Mouse (Mus musculus): ENCODE measurements around the gene Krtap3-3. TPM values are rescaled to one million over a fixed set of nuclear protein-coding genes. Genes with fewer than 3 reads are reported as not detected.

The Krtap3-3 gene
- not detected for polyA plus RNA-seq (2014; fragmentation: Illumina TruSeq; extraction: RNeasy Lipid Tissue Mini Kit (QIAGEN cat#74804); ENCODE audit: insufficient read depth, low read depth, low replicate concordance)

DNA sequence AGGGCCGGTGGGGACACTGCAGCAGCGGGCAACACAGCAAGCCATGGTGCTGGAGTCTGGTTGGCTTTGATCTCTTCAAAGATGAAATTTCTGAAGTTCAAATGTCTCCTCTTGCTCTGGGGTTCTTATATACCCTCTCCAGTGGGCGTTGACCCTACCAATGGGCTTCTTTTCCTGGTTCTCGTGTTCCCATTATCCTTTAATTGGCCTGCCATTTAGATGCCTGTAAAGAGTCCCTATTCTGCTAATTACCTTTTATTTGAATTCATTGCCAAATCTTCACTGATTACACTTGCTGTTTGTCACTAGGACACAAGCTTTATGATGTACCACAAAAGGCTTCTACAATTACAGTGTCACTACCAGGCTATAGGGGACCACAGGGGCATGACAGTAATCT, at the start of gene Krtap3-3:
Gene Krtap3-3 (minus strand): TSS at position 101 of the 400 bp plus-strand sequence.

DNA sequence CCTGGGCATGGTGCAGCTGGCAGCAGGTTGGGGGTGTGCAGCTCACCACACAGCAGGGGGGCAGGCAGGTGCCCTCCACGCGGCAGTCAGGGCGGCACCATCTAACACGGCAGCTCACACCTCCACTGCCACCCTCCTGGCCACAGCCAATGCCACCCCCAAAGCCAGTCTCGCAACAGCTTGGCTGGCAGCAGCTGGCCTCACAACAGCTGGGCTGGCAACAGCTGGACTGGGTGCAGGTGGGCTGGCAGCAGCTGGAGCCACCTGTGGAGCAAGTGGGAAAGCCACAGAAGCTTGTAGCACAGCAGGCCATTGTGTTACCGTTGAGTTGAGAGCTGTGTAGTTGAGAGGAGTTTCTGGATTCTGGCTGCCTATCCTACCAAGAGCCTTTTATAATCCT, 47.1 kb upstream of the Krtap3-3 start, which contains the start of gene Krtap9-3:
Gene Krtap9-3 (minus strand): TSS at position 364 of the 400 bp plus-strand sequence.

DNA sequence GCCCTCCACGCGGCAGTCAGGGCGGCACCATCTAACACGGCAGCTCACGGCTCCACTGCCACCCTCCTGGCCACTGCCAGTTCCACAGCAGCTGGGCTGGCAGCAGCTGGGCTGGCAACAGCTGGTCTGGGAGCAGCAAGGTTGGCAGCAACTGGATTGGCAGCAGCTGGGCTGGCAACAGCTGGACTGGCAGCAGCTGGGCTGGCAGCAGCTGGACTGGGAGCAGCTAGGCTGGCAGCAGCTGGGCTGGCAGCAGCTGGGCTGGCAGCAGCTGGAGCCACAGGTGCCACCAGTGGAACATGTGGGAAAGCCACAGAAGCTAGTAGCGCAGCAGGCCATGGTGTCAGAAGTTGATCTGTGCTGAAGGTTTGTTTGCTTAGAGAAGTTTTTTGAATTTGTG, 40.3 kb upstream of the Krtap3-3 start, which contains the start of gene Krtap1-3:
Gene Krtap1-3 (minus strand): TSS at position 359 of the 400 bp plus-strand sequence.

DNA sequence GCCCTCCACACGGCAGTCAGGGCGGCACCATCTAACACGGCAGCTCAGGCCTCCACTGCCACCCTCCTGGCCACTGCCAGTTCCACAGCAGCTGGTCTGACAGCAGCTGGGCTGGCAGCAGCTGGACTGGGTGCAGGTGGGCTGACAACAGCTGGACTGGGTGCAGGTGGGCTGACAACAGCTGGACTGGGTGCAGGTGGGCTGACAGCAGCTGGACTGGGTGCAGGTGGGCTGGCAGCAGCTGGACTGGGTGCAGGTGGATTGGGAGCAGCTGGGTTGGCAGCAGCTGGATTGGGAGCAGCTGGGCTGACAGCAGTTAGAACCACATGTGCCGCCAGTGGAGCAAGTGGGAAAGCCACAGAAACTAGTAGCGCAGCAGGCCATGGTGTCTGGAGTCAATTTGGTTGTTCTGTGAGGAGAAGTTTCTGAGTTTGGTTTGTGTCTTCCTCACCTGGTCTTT, 32.6 kb upstream of the Krtap3-3 start, which contains the start of gene Krtap1-4:
Gene Krtap1-4 (minus strand): TSS at position 410 of the 460 bp plus-strand sequence.

DNA sequence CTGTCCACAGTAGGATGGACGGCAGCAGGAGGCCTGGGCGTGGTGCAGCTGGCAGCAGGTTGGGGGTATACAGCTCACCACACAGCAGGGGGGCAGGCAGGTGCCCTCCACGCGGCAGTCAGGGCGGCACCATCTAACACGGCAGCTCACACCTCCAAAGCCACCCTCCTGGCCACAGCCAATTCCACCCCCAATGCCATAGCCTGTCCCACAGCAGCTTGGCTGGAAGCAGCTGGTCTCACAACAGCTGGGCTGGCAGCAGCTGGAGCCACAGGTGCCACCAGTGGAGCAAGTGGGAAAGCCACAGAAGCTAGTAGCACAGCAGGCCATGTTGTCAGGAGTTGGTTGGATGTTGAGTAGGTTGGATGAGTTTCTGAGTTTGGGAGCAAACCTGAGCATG, 30.0 kb upstream of the Krtap3-3 start, which contains the start of gene Krtap1-5:
Gene Krtap1-5 (minus strand): TSS at position 381 of the 400 bp plus-strand sequence.

DNA sequence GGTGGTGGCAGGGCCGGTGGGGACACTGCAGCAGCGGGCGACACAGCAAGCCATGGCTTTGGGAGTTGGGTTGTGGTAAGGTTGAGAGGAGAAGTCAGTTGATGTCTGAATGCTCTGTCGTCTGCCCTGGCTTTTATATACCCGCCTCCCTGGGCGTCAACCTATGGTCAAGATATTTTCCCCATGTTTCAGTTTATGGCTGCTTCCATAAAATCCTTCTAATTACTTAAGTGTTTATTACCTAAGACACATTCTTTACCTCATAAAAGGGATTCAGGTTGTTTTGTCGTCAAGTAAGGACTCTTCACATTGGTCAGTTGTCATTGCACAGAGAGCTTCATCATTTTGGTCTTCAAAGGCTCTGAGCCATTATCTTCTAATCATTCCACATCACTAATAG, 15.9 kb upstream of the Krtap3-3 start, which contains the start of gene Krtap3-1:
Gene Krtap3-1 (minus strand): TSS at position 101 of the 400 bp plus-strand sequence.

DNA sequence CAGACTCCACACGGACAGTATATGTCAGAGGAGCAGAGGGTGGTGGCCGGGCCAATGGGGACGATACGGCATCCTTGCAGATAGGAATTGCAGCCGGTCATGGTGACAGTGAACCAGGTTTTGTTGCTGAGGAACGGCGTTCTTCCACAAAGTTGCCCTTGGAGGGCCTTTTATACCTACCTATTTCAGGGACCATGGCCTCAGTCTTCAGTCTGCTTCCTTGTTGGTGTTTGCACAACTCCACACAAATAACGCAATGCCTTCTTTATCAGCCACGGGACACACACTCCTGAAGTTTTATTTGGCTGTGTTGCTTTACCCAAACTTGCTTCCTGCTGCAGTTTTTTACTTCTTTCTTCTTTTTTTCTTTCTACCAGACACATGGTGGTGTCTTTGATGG, 8.7 kb upstream of the Krtap3-3 start, which contains the start of gene Gm11939:
Gene Gm11939 (minus strand): TSS at position 101 of the 400 bp plus-strand sequence.

DNA sequence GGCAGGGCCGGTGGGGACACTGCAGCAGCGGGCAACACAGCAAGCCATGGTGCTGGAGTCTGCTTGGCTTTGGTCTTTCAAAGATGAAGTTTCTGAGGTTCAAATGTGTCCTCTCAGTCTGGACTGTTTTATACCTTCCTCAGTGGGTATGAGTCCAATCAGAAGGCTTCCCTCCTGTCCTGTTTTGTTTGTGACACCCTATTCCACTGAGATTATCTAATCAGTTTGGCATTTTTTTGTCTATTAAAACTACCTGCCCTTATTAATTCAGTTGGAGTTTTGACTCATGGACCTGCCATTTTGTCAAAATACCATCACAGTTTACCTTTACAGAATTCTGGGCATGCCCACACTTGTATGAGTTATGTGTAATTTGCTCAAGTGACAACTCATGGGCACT, 6.1 kb upstream of the Krtap3-3 start, which contains the start of gene Krtap3-2:
Gene Krtap3-2 (minus strand): TSS at position 101 of the 400 bp plus-strand sequence.

DNA sequence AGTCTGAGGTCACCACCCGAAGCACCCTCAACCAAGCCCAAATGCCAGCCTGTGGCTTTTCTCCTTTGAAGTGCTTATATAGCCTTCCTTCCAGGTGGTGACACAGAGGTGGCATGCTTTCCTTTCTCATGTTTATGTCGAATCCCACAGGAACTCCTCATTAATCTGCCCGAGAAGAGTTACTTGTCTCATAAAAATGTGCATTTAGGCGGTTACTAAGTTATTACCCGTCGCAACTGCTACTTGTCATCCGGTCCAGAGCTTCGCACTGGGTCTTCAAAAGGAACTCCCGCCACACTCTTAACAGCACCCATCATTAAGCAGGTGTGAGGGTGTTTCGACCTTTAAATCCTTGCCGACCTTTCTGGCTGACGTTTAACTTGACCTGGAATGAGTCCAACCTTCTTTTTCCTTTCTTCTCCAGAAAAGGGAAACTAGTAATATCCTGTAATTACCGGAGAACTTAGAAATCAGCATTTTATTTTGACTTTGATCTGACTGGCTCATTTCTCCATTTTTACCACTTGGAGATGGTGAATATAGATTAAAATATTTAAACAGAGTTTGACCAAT, 29.3 kb downstream of the Krtap3-3 start, which contains the start of gene Krt39:
Gene Krt39 (minus strand): TSS at position 51 of the 573 bp plus-strand sequence.

Other genes starting within 250 kb of the Krtap3-3 start
- not detected for gene Krt25, start 227.9 kb downstream of the Krtap3-3 start, polyA plus RNA-seq (2014; fragmentation: Illumina TruSeq; extraction: RNeasy Lipid Tissue Mini Kit (QIAGEN cat#74804); ENCODE audit: insufficient read depth, low read depth, low replicate concordance)
- gene Krt26, start 212.9 kb downstream of the Krtap3-3 start, polyA plus RNA-seq (2014; fragmentation: Illumina TruSeq; extraction: RNeasy Lipid Tissue Mini Kit (QIAGEN cat#74804); ENCODE audit: insufficient read depth, low read depth, low replicate concordance), result not detected
- gene Krt27, start 199.8 kb downstream of the Krtap3-3 start, polyA plus RNA-seq (2014; fragmentation: Illumina TruSeq; extraction: RNeasy Lipid Tissue Mini Kit (QIAGEN cat#74804); ENCODE audit: insufficient read depth, low read depth, low replicate concordance), result not detected
- not detected for gene Krt28, start 176.0 kb downstream of the Krtap3-3 start, polyA plus RNA-seq (2014; fragmentation: Illumina TruSeq; extraction: RNeasy Lipid Tissue Mini Kit (QIAGEN cat#74804); ENCODE audit: insufficient read depth, low read depth, low replicate concordance)
- 7.6 TPM for gene Krt10, start 161.5 kb downstream of the Krtap3-3 start, polyA plus RNA-seq (2014; fragmentation: Illumina TruSeq; extraction: RNeasy Lipid Tissue Mini Kit (QIAGEN cat#74804); ENCODE audit: insufficient read depth, low read depth, low replicate concordance)
- gene Krt12, start 128.6 kb downstream of the Krtap3-3 start, polyA plus RNA-seq (2014; fragmentation: Illumina TruSeq; extraction: RNeasy Lipid Tissue Mini Kit (QIAGEN cat#74804); ENCODE audit: insufficient read depth, low read depth, low replicate concordance), result not detected
- not detected for gene Krt20, start 112.7 kb downstream of the Krtap3-3 start, polyA plus RNA-seq (2014; fragmentation: Illumina TruSeq; extraction: RNeasy Lipid Tissue Mini Kit (QIAGEN cat#74804); ENCODE audit: insufficient read depth, low read depth, low replicate concordance)
- 18.8 TPM for gene Krt23, start 57.7 kb downstream of the Krtap3-3 start, polyA plus RNA-seq (2014; fragmentation: Illumina TruSeq; extraction: RNeasy Lipid Tissue Mini Kit (QIAGEN cat#74804); ENCODE audit: insufficient read depth, low read depth, low replicate concordance)
- gene Krt39, start 29.5 kb downstream of the Krtap3-3 start, polyA plus RNA-seq (2014; fragmentation: Illumina TruSeq; extraction: RNeasy Lipid Tissue Mini Kit (QIAGEN cat#74804); ENCODE audit: insufficient read depth, low read depth, low replicate concordance), result not detected
- gene Krt40, start 7.7 kb downstream of the Krtap3-3 start, polyA plus RNA-seq (2014; fragmentation: Illumina TruSeq; extraction: RNeasy Lipid Tissue Mini Kit (QIAGEN cat#74804); ENCODE audit: insufficient read depth, low read depth, low replicate concordance), result not detected
- not detected for gene Krtap3-2, start 6.0 kb upstream of the Krtap3-3 start, polyA plus RNA-seq (2014; fragmentation: Illumina TruSeq; extraction: RNeasy Lipid Tissue Mini Kit (QIAGEN cat#74804); ENCODE audit: insufficient read depth, low read depth, low replicate concordance)
- not detected for gene Gm11939, start 8.6 kb upstream of the Krtap3-3 start, polyA plus RNA-seq (2014; fragmentation: Illumina TruSeq; extraction: RNeasy Lipid Tissue Mini Kit (QIAGEN cat#74804); ENCODE audit: insufficient read depth, low read depth, low replicate concordance)
- gene Krtap3-1, start 15.8 kb upstream of the Krtap3-3 start, polyA plus RNA-seq (2014; fragmentation: Illumina TruSeq; extraction: RNeasy Lipid Tissue Mini Kit (QIAGEN cat#74804); ENCODE audit: insufficient read depth, low read depth, low replicate concordance), result not detected
- gene Krtap1-5, start 30.2 kb upstream of the Krtap3-3 start, polyA plus RNA-seq (2014; fragmentation: Illumina TruSeq; extraction: RNeasy Lipid Tissue Mini Kit (QIAGEN cat#74804); ENCODE audit: insufficient read depth, low read depth, low replicate concordance), result not detected
- gene Krtap1-4, start 32.8 kb upstream of the Krtap3-3 start, polyA plus RNA-seq (2014; fragmentation: Illumina TruSeq; extraction: RNeasy Lipid Tissue Mini Kit (QIAGEN cat#74804); ENCODE audit: insufficient read depth, low read depth, low replicate concordance), result not detected
- not detected for gene Krtap1-3, start 40.5 kb upstream of the Krtap3-3 start, polyA plus RNA-seq (2014; fragmentation: Illumina TruSeq; extraction: RNeasy Lipid Tissue Mini Kit (QIAGEN cat#74804); ENCODE audit: insufficient read depth, low read depth, low replicate concordance)
- gene Krtap9-3, start 47.2 kb upstream of the Krtap3-3 start, polyA plus RNA-seq (2014; fragmentation: Illumina TruSeq; extraction: RNeasy Lipid Tissue Mini Kit (QIAGEN cat#74804); ENCODE audit: insufficient read depth, low read depth, low replicate concordance), result not detected
- not detected for gene Gm11938, start 52.4 kb upstream of the Krtap3-3 start, polyA plus RNA-seq (2014; fragmentation: Illumina TruSeq; extraction: RNeasy Lipid Tissue Mini Kit (QIAGEN cat#74804); ENCODE audit: insufficient read depth, low read depth, low replicate concordance)
- not detected for gene Gm11937, start 59.3 kb upstream of the Krtap3-3 start, polyA plus RNA-seq (2014; fragmentation: Illumina TruSeq; extraction: RNeasy Lipid Tissue Mini Kit (QIAGEN cat#74804); ENCODE audit: insufficient read depth, low read depth, low replicate concordance)
- not detected for gene Krtap2-4, start 64.0 kb upstream of the Krtap3-3 start, polyA plus RNA-seq (2014; fragmentation: Illumina TruSeq; extraction: RNeasy Lipid Tissue Mini Kit (QIAGEN cat#74804); ENCODE audit: insufficient read depth, low read depth, low replicate concordance)
- gene Gm11562, start 69.6 kb upstream of the Krtap3-3 start, polyA plus RNA-seq (2014; fragmentation: Illumina TruSeq; extraction: RNeasy Lipid Tissue Mini Kit (QIAGEN cat#74804); ENCODE audit: insufficient read depth, low read depth, low replicate concordance), result not detected
- gene Krtap4-1, start 77.4 kb upstream of the Krtap3-3 start, polyA plus RNA-seq (2014; fragmentation: Illumina TruSeq; extraction: RNeasy Lipid Tissue Mini Kit (QIAGEN cat#74804); ENCODE audit: insufficient read depth, low read depth, low replicate concordance), result not detected
- gene Krtap4-2, start 84.2 kb upstream of the Krtap3-3 start, polyA plus RNA-seq (2014; fragmentation: Illumina TruSeq; extraction: RNeasy Lipid Tissue Mini Kit (QIAGEN cat#74804); ENCODE audit: insufficient read depth, low read depth, low replicate concordance), result not detected
- gene Krtap4-7, start 93.2 kb upstream of the Krtap3-3 start, polyA plus RNA-seq (2014; fragmentation: Illumina TruSeq; extraction: RNeasy Lipid Tissue Mini Kit (QIAGEN cat#74804); ENCODE audit: insufficient read depth, low read depth, low replicate concordance), result not detected
- gene Gm11555, start 99.4 kb upstream of the Krtap3-3 start, polyA plus RNA-seq (2014; fragmentation: Illumina TruSeq; extraction: RNeasy Lipid Tissue Mini Kit (QIAGEN cat#74804); ENCODE audit: insufficient read depth, low read depth, low replicate concordance), result not detected
- gene Gm11563, start 108.1 kb upstream of the Krtap3-3 start, polyA plus RNA-seq (2014; fragmentation: Illumina TruSeq; extraction: RNeasy Lipid Tissue Mini Kit (QIAGEN cat#74804); ENCODE audit: insufficient read depth, low read depth, low replicate concordance), result not detected
- gene Krtap4-6, start 115.1 kb upstream of the Krtap3-3 start, polyA plus RNA-seq (2014; fragmentation: Illumina TruSeq; extraction: RNeasy Lipid Tissue Mini Kit (QIAGEN cat#74804); ENCODE audit: insufficient read depth, low read depth, low replicate concordance), result not detected
- not detected for gene Gm14190, start 139.9 kb upstream of the Krtap3-3 start, polyA plus RNA-seq (2014; fragmentation: Illumina TruSeq; extraction: RNeasy Lipid Tissue Mini Kit (QIAGEN cat#74804); ENCODE audit: insufficient read depth, low read depth, low replicate concordance)
- gene Gm14180, start 183.4 kb upstream of the Krtap3-3 start, polyA plus RNA-seq (2014; fragmentation: Illumina TruSeq; extraction: RNeasy Lipid Tissue Mini Kit (QIAGEN cat#74804); ENCODE audit: insufficient read depth, low read depth, low replicate concordance), result not detected
- gene Gm11595, start 222.0 kb upstream of the Krtap3-3 start, polyA plus RNA-seq (2014; fragmentation: Illumina TruSeq; extraction: RNeasy Lipid Tissue Mini Kit (QIAGEN cat#74804); ENCODE audit: insufficient read depth, low read depth, low replicate concordance), result not detected
- gene Krtap4-8, start 229.8 kb upstream of the Krtap3-3 start, polyA plus RNA-seq (2014; fragmentation: Illumina TruSeq; extraction: RNeasy Lipid Tissue Mini Kit (QIAGEN cat#74804); ENCODE audit: insufficient read depth, low read depth, low replicate concordance), result not detected
- gene Krtap4-9, start 234.3 kb upstream of the Krtap3-3 start, polyA plus RNA-seq (2014; fragmentation: Illumina TruSeq; extraction: RNeasy Lipid Tissue Mini Kit (QIAGEN cat#74804); ENCODE audit: insufficient read depth, low read depth, low replicate concordance), result not detected
- not detected for gene Gm11596, start 242.6 kb upstream of the Krtap3-3 start, polyA plus RNA-seq (2014; fragmentation: Illumina TruSeq; extraction: RNeasy Lipid Tissue Mini Kit (QIAGEN cat#74804); ENCODE audit: insufficient read depth, low read depth, low replicate concordance)
- not detected for gene Gm11569, start 248.1 kb upstream of the Krtap3-3 start, polyA plus RNA-seq (2014; fragmentation: Illumina TruSeq; extraction: RNeasy Lipid Tissue Mini Kit (QIAGEN cat#74804); ENCODE audit: insufficient read depth, low read depth, low replicate concordance)